Mouse (Mus musculus) midbrain, postnatal 0 days (tissue): ENCODE measurements around the gene Gjb1. TPM values are rescaled to one million over a fixed set of nuclear protein-coding genes. Genes with fewer than 3 reads are reported as not detected.

Experiments
- ATAC-seq: fragments of 200-750 bp; cut with Nextera tagmentation; 2 replicates; pipeline ENCODE4 v1.8.0; 2017; ENCODE audit warnings: moderate number of reproducible peaks, mild to moderate bottlenecking, moderate TSS enrichment, moderate library complexity; ENCODE audit not compliant: low FRiP score
- DNase-seq: peaks from one replicate; pipeline ENCODE4 v3.0.0-alpha.2; 2015; ENCODE audit warnings: low spot score
- H3K27ac ChIP-seq: fragments of 300-500 bp; sonication (generic); 2 replicates; pipeline ENCODE4 v1.5.1; 2014; ENCODE audit warnings: low read depth, mild to moderate bottlenecking, low read length, mixed read lengths
- H3K27me3 ChIP-seq: fragments of 300-500 bp; sonication (generic); 2 replicates; pipeline ENCODE4 v1.6.1; 2014; ENCODE audit warnings: low read length, control low read depth, mixed read lengths; ENCODE audit not compliant: insufficient read depth
- H3K36me3 ChIP-seq: fragments of 300-500 bp; sonication (generic); 2 replicates; pipeline ENCODE4 v1.6.1; 2014; ENCODE audit warnings: low read length, control low read depth, mixed read lengths; ENCODE audit not compliant: insufficient read depth
- H3K4me1 ChIP-seq: fragments of 300-500 bp; sonication (generic); 2 replicates; pipeline ENCODE4 v1.6.1; 2014; ENCODE audit warnings: mild to moderate bottlenecking, control low read depth, antibody characterized with exemption, low read length, mixed read lengths; ENCODE audit not compliant: insufficient read depth
- H3K4me2 ChIP-seq: fragments of 300-500 bp; sonication (generic); 2 replicates; pipeline ENCODE4 v1.6.1; 2014; ENCODE audit warnings: low read depth, mild to moderate bottlenecking, low read length, mixed read lengths; ENCODE audit not compliant: poor library complexity, severe bottlenecking
- H3K4me3 ChIP-seq: fragments of 300-500 bp; sonication (generic); 2 replicates; pipeline ENCODE4 v1.5.1; 2014; ENCODE audit warnings: low read depth, mild to moderate bottlenecking, low read length, moderate library complexity
- H3K9ac ChIP-seq: fragments of 300-500 bp; sonication (generic); replicated peaks from 2 replicates; pipeline ENCODE4 v1.6.1; 2014; ENCODE audit warnings: mild to moderate bottlenecking, low read length, moderate library complexity, mixed read lengths; ENCODE audit not compliant: poor library complexity, severe bottlenecking
- H3K9me3 ChIP-seq: fragments of 300-500 bp; sonication (generic); 2 replicates; pipeline ENCODE4 v1.6.1; 2016; ENCODE audit warnings: low read length, control low read depth
- CTCF ChIP-seq: IDR thresholded peaks from 2 replicates; pipeline ENCODE4 v1.5.1; 2016; ENCODE audit warnings: antibody characterized with exemption, mild to moderate bottlenecking
- WGBS: fragments of 180-500 bp; shearing (Covaris S2); extraction: QIAGEN DNeasy Blood & Tissue Kit; methylation state at CpG from one replicate; pipeline ENCODE4 v1.1.7; 2014; 5-methylcytosine and 5-hydroxymethylcytosine counted together
- polyA plus RNA-seq: library from polyadenylated mRNA; unstranded; fragments of >200 nt; fragmentation: Nextera tagmentation; extraction: Ambion mirVana; gene quantifications from 2 replicates; pipeline ENCODE4 v1.2.1, GENCODE M21; 2015
- total RNA-seq: library from RNA; depleted of rRNA; stranded (reverse); fragments of >200 nt; gene quantifications from 2 replicates; pipeline ENCODE4 v1.2.3, GENCODE M21; 2014

Gene Gjb1
- total and polyA plus RNA-seq, 2 experiments from 2014 or later: 1.7 to 2.1 TPM

DNA sequence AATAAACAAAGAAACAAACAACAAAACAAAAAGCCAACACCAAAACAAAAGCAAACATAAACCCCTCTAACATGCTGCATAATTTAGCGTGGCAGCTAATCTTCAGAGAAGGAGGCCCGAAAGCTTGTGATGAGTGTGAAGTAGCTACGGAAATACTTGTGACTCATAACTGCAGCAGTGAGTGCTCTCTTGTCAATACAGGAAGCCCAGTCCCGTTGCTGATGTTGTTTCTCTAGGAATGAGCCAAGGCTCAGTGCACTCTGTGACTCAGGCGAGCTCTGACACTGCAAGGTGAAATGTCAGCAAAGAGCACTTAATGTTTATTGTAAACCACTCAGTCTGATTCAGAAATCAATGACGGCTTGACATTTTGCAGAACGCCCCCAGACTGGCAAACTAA is 7.2 kb upstream of the Gjb1 start:
- H3K4me3 ChIP-seq: no peak overlapping the region
- H3K4me2 ChIP-seq: no peak overlapping the region
- no peaks in the 10 kb centered on the region for H3K9me3 ChIP-seq
- TF ChIP-seq CTCF: no peak
- DNase-seq (no peak), ATAC-seq (no peak)
- no peak overlapping the region for H3K27ac ChIP-seq
- 75% methylated on average over 7 of the region's 7 CpGs for WGBS
- no peaks in the 10 kb centered on the region for H3K4me1 ChIP-seq
- H3K36me3 ChIP-seq: no peaks in the 10 kb centered on the region
- H3K9ac ChIP-seq: no peak overlapping the region
- no peaks in the 10 kb centered on the region for H3K27me3 ChIP-seq

DNA sequence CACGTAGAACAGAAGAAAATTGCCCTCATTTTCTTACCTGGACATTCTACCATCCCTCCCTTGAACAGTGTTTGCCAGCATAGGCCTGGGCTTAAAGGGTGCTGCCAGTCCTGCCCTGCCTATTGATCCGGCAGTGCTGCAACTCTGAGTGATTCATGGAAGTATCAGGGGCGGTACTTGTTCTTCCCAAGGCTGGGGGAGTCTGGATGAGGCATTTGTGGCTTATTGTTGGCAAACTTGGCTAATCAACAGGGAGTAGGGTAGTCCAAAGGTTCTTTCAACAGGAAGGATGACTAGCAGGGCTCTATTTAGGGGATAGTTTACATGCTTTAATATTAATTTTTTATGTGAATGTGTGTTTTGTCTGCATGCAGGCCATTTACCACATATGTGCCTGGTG is 5.6 kb upstream of the Gjb1 start:
- no peak overlapping the region for H3K4me2 ChIP-seq
- no peaks in the 10 kb centered on the region for H3K36me3 ChIP-seq
- no peak for ATAC-seq
- no peak for TF ChIP-seq CTCF
- DNase-seq: no peak
- 72% methylated on average over 3 of the region's 3 CpGs for WGBS
- no peaks in the 10 kb centered on the region for H3K9me3 ChIP-seq
- no peak overlapping the region for H3K27ac ChIP-seq
- no peak overlapping the region for H3K9ac ChIP-seq
- no peaks in the 10 kb centered on the region for H3K4me1 ChIP-seq
- no peaks in the 10 kb centered on the region for H3K27me3 ChIP-seq
- H3K4me3 ChIP-seq: no peak overlapping the region

DNA sequence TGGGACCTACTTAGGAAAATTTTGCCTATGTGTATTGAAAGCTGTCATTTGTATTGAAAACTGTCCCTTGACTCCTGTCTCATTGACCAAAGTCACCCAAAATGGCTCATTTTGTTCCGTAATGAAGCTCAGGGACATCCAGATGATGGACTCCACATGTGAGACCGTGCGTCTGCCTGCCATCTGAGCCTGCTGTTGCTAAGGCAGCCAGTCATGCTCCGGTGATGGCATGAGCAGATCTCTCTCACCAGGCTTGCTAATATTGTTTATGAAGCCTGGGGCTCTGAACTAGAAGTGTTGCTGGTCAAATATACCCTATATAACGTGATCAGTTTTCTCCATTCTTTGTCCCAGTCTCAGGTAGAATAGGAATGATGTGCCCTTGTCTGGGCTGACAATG is 3.2 kb upstream of the Gjb1 start:
- Histone ChIP-seq H3K27ac (no peak overlapping the region), H3K4me2 (no peak overlapping the region), H3K9ac (no peak overlapping the region), H3K4me3 (no peak overlapping the region), H3K27me3 (no peaks in the 10 kb centered on the region), H3K9me3 (no peaks in the 10 kb centered on the region), H3K4me1 (no peaks in the 10 kb centered on the region), H3K36me3 (no peaks in the 10 kb centered on the region)
- DNase-seq: no peak
- no peak for TF ChIP-seq CTCF
- no peak for ATAC-seq
- WGBS: 53% methylated on average over 5 of the region's 5 CpGs

DNA sequence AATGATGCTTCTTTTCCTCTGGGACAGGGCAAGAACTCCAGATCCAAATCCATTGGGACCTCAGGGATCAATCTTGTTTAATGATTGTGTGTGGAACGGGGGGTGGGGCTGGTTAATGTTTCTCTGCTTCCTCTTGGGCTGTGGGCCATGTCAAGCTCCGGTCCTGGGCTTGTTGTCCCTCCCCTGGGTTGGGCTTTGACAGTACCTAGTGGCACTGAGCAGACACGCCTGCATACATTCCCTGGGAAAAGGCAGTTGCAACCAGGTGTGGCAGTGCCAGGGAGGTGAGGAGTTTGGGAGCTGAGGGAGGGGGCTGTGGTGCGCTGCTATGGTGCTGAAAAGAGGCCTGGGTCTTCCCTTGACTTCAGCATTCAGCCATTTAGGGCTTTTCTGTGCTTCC is 898 bp downstream of the Gjb1 start:
- H3K9ac ChIP-seq: no peak overlapping the region
- TF ChIP-seq CTCF: no peak
- H3K36me3 ChIP-seq: no peaks in the 10 kb centered on the region
- ATAC-seq (no peak), DNase-seq (no peak)
- H3K27ac ChIP-seq: no peak overlapping the region
- H3K4me1 ChIP-seq: no peaks in the 10 kb centered on the region
- no peak overlapping the region for H3K4me2 ChIP-seq
- H3K9me3 ChIP-seq: no peaks in the 10 kb centered on the region
- no peak overlapping the region for H3K4me3 ChIP-seq
- WGBS: 64% methylated on average over 4 of the region's 4 CpGs
- 0 out of 2 replicates have a peak, but pooled peaks cover 3% of the 10 kb centered on the region for H3K27me3 ChIP-seq

DNA sequence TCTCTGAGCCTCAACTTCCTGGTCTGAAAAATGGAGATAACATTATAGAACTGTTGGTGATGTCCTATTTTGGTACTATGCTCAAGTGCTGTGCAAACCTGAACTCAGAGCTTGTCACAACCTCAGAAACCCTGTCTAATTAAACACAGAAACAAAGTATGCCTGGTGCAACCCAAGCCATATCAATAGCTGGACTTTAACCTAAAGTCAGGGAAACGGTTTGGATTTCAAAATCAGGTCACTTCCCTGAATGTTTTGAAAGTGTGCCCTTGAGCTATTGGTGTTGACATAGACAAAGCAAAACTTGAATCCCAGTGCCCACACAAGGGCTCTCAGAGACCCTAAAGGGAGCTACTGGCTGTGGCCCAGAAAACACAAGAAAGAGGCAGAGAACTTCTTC is 3.6 kb downstream of the Gjb1 start:
- Histone ChIP-seq H3K4me2 (no peak overlapping the region), H3K4me3 (no peak overlapping the region), H3K27ac (no peak overlapping the region), H3K9ac (no peak overlapping the region), H3K27me3 (peaks cover 3% of the 10 kb centered on the region; the same call in 1 of the 2 replicates), H3K36me3 (no peaks in the 10 kb centered on the region), H3K9me3 (no peaks in the 10 kb centered on the region), H3K4me1 (peaks cover 2% of the 10 kb centered on the region; the same call in 1 of the 2 replicates)
- ATAC-seq (no peak), DNase-seq (no peak)
- no peak for TF ChIP-seq CTCF
- 82% methylated on average over 1 of the region's 1 CpGs for WGBS

DNA sequence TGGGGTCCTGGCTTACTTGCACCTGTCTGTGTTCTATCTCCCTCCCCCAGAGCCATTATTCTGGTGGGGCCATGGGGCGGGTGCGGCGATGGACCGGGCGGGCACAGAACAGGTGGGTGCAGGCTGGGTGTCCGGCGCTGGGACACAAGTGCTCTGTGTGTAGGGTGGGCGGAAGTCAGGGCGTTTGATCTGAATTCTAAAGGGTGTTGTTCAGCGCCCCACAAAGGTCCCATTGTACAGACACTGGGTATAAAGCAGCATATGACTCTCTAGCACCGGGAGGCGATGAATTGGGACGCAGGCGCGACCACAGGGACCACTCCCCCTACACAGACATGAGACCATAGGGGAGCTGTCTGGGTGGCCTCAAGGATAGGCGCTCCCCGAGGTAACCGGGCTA is 7.3 kb downstream of the Gjb1 start:
- H3K27me3 ChIP-seq: peaks cover 2% of the 10 kb centered on the region; the same call in 1 of the 2 replicates
- H3K4me1 ChIP-seq: peaks cover 2% of the 10 kb centered on the region; the same call in 1 of the 2 replicates
- TF ChIP-seq CTCF: no peak
- no peak overlapping the region for H3K4me3 ChIP-seq
- no peak overlapping the region for H3K4me2 ChIP-seq
- DNase-seq: no peak
- 34% methylated on average over 18 of the region's 18 CpGs for WGBS
- H3K36me3 ChIP-seq: no peaks in the 10 kb centered on the region
- H3K9ac ChIP-seq: no peak overlapping the region
- no peaks in the 10 kb centered on the region for H3K9me3 ChIP-seq
- H3K27ac ChIP-seq: no peak overlapping the region
- ATAC-seq: no peak
